Mouse (Mus musculus): Measurements from ENCODE around the gene Mgst2. TPM values are rescaled to one million over a fixed set of nuclear protein-coding genes. Genes with fewer than 3 reads are reported as not detected.

Mgst2 gene
- total and polyA plus RNA-seq, 2 experiments from 2014 or later, result 8.7 to 16.5 TPM

GRCm38 (mm10) chr3:51648037-51648664 lies 12.0 kb upstream of the Mgst2 start:
- Histone ChIP-seq H3K4me1 (ENCODE audit: control insufficient read depth, insufficient read depth) (peaks cover 9% of the 10 kb centered on the region; the same call in 1 of the 2 replicates), H3K4me2 (ENCODE audit: low read depth, low read length) (peak overlapping the region; percentile 58), H3K9ac (replicated peaks; ENCODE audit: low read depth, low read length) (0 out of 2 replicates have a peak overlapping the region, but pooled peaks have one; percentile 37), H3K9me3 (replicated peaks; ENCODE audit: control insufficient read depth, low read length) (no peaks in the 10 kb centered on the region), H3K36me3 (replicated peaks; ENCODE audit: control insufficient read depth, insufficient read depth, low read length) (no peaks in the 10 kb centered on the region), H3K4me3 (ENCODE audit: low read depth, low read length) (peak overlapping the region; percentile 35), H3K27me3 (ENCODE audit: control insufficient read depth, insufficient read depth, low read length) (no peaks in the 10 kb centered on the region), H3K27ac (ENCODE audit: low read depth) (no peak overlapping the region)
- ATAC-seq (ENCODE audit: insufficient read depth, low read depth) (peak; percentile 70), DNase-seq (ENCODE audit: low spot score) (peak; percentile 81)
- TF ChIP-seq EP300 (IDR thresholded peaks at IDR 0.05; ENCODE audit: low read depth) (no peak), CTCF (IDR thresholded peaks at IDR 0.05; ENCODE audit: low read depth) (peak; percentile 91)
- 26% methylated on average over 15 of the region's 15 CpGs for WGBS

- Histone ChIP-seq H3K9me3 (replicated peaks; ENCODE audit: control insufficient read depth, low read length) (no peaks in the 10 kb centered on the region), H3K4me2 (ENCODE audit: low read depth, low read length) (no peak overlapping the region), H3K9ac (replicated peaks; ENCODE audit: low read depth, low read length) (no peak overlapping the region), H3K27me3 (ENCODE audit: control insufficient read depth, insufficient read depth, low read length) (no peaks in the 10 kb centered on the region), H3K4me1 (ENCODE audit: control insufficient read depth, insufficient read depth) (peaks cover 9% of the 10 kb centered on the region; the same call in 1 of the 2 replicates), H3K4me3 (ENCODE audit: low read depth, low read length) (no peak overlapping the region), H3K27ac (ENCODE audit: low read depth) (no peak overlapping the region), H3K36me3 (replicated peaks; ENCODE audit: control insufficient read depth, insufficient read depth, low read length) (no peaks in the 10 kb centered on the region)
- 45% methylated on average over 8 of the region's 8 CpGs for WGBS
- DNase-seq (ENCODE audit: low spot score) (peak; percentile 49), ATAC-seq (ENCODE audit: insufficient read depth, low read depth) (peak; percentile 19; the same call in 1 of the 2 replicates)
- TF ChIP-seq EP300 (IDR thresholded peaks at IDR 0.05; ENCODE audit: low read depth) (no peak), CTCF (IDR thresholded peaks at IDR 0.05; ENCODE audit: low read depth) (no peak)
Measured at GRCm38 (mm10) chr3:51649426-51649825, 10.7 kb upstream of the Mgst2 start.

- H3K9ac ChIP-seq (replicated peaks; ENCODE audit: low read depth, low read length), result no peak overlapping the region
- WGBS, result 79% methylated on average over 8 of the region's 8 CpGs
- H3K9me3 ChIP-seq (replicated peaks; ENCODE audit: control insufficient read depth, low read length), result no peaks in the 10 kb centered on the region
- peaks cover 9% of the 10 kb centered on the region; the same call in 1 of the 2 replicates for H3K4me1 ChIP-seq (ENCODE audit: control insufficient read depth, insufficient read depth)
- H3K36me3 ChIP-seq (replicated peaks; ENCODE audit: control insufficient read depth, insufficient read depth, low read length), result no peaks in the 10 kb centered on the region
- H3K27me3 ChIP-seq (ENCODE audit: control insufficient read depth, insufficient read depth, low read length), result no peaks in the 10 kb centered on the region
- DNase-seq (ENCODE audit: low spot score) (no peak), ATAC-seq (ENCODE audit: insufficient read depth, low read depth) (no peak)
- no peak overlapping the region for H3K27ac ChIP-seq (ENCODE audit: low read depth)
- H3K4me3 ChIP-seq (ENCODE audit: low read depth, low read length), result no peak overlapping the region
- TF ChIP-seq CTCF (IDR thresholded peaks at IDR 0.05; ENCODE audit: low read depth) (no peak), EP300 (IDR thresholded peaks at IDR 0.05; ENCODE audit: low read depth) (no peak)
- no peak overlapping the region for H3K4me2 ChIP-seq (ENCODE audit: low read depth, low read length)
Measured at GRCm38 (mm10) chr3:51649986-51650385, 10.2 kb upstream of the Mgst2 start.

GRCm38 (mm10) chr3:51651149-51651548 lies 9.0 kb upstream of the Mgst2 start:
- no peaks in the 10 kb centered on the region for H3K36me3 ChIP-seq (replicated peaks; ENCODE audit: control insufficient read depth, insufficient read depth, low read length)
- 69% methylated on average over 2 of the region's 2 CpGs for WGBS
- ATAC-seq (ENCODE audit: insufficient read depth, low read depth), result no peak
- no peaks in the 10 kb centered on the region for H3K27me3 ChIP-seq (ENCODE audit: control insufficient read depth, insufficient read depth, low read length)
- no peaks in the 10 kb centered on the region for H3K9me3 ChIP-seq (replicated peaks; ENCODE audit: control insufficient read depth, low read length)
- no peak overlapping the region for H3K9ac ChIP-seq (replicated peaks; ENCODE audit: low read depth, low read length)
- peaks cover 14% of the 10 kb centered on the region; the same call in 1 of the 2 replicates for H3K4me1 ChIP-seq (ENCODE audit: control insufficient read depth, insufficient read depth)
- H3K4me3 ChIP-seq (ENCODE audit: low read depth, low read length), result no peak overlapping the region
- DNase-seq (ENCODE audit: low spot score), result no peak
- no peak for TF ChIP-seq EP300 (IDR thresholded peaks at IDR 0.05; ENCODE audit: low read depth)
- TF ChIP-seq CTCF (IDR thresholded peaks at IDR 0.05; ENCODE audit: low read depth), result peak; percentile 33; the same call in 1 of the 2 replicates
- H3K4me2 ChIP-seq (ENCODE audit: low read depth, low read length), result no peak overlapping the region
- H3K27ac ChIP-seq (ENCODE audit: low read depth), result no peak overlapping the region

GRCm38 (mm10) chr3:51652292-51652691 lies 7.9 kb upstream of the Mgst2 start:
- peaks cover 14% of the 10 kb centered on the region; the same call in 1 of the 2 replicates for H3K4me1 ChIP-seq (ENCODE audit: control insufficient read depth, insufficient read depth)

More at GRCm38 (mm10) chr3:51652292-51652691, 7.9 kb upstream of the Mgst2 start:
- ATAC-seq (ENCODE audit: insufficient read depth, low read depth), result peak; percentile 72
- no peak for TF ChIP-seq EP300 (IDR thresholded peaks at IDR 0.05; ENCODE audit: low read depth)
- TF ChIP-seq CTCF (IDR thresholded peaks at IDR 0.05; ENCODE audit: low read depth), result peak; percentile 79
- no peaks in the 10 kb centered on the region for H3K27me3 ChIP-seq (ENCODE audit: control insufficient read depth, insufficient read depth, low read length)
- no peaks in the 10 kb centered on the region for H3K36me3 ChIP-seq (replicated peaks; ENCODE audit: control insufficient read depth, insufficient read depth, low read length)
- peak overlapping the region; percentile 56 for H3K4me2 ChIP-seq (ENCODE audit: low read depth, low read length)
- 5% methylated on average over 9 of the region's 9 CpGs for WGBS
- H3K27ac ChIP-seq (ENCODE audit: low read depth), result peak overlapping the region; percentile 64
- peak overlapping the region; percentile 23; the same call in 1 of the 2 replicates for H3K4me3 ChIP-seq (ENCODE audit: low read depth, low read length)
- peak; percentile 61 for DNase-seq (ENCODE audit: low spot score)
- H3K9ac ChIP-seq (replicated peaks; ENCODE audit: low read depth, low read length), result peak overlapping the region; percentile 20; the same call in 1 of the 2 replicates
- H3K9me3 ChIP-seq (replicated peaks; ENCODE audit: control insufficient read depth, low read length), result no peaks in the 10 kb centered on the region

Data from heart, postnatal 0 days (tissue).